Mouse (Mus musculus) kidney, postnatal 14 days (tissue): ENCODE measurements around the gene Rad51b.

Source experiments
- DNase-seq: peaks from one replicate; pipeline ENCODE4 v3.0.0; 2022; ENCODE audit warnings: mixed read lengths

Gene Rad51b

GRCm38 (mm10) chr12:79441210-79442005 lies 144.3 kb downstream of the Rad51b start:
- DNase-seq = no peak

- DNase-seq = no peak
Measured at GRCm38 (mm10) chr12:79442126-79442525, 145.0 kb downstream of the Rad51b start.

GRCm38 (mm10) chr12:79442836-79443390 lies 145.8 kb downstream of the Rad51b start:
- DNase-seq = no peak

GRCm38 (mm10) chr12:79444646-79445045 lies 147.6 kb downstream of the Rad51b start:
- no peak for DNase-seq

- DNase-seq = no peak
Measured at GRCm38 (mm10) chr12:79447039-79447438, 150.0 kb downstream of the Rad51b start.

- DNase-seq = no peak
Measured at GRCm38 (mm10) chr12:79449817-79450411, 152.8 kb downstream of the Rad51b start.

GRCm38 (mm10) chr12:79452882-79453281 lies 155.8 kb downstream of the Rad51b start:
- DNase-seq = no peak

GRCm38 (mm10) chr12:79454017-79454416 lies 156.9 kb downstream of the Rad51b start:
- DNase-seq = no peak

- DNase-seq = no peak
Measured at GRCm38 (mm10) chr12:79455061-79455847, 158.2 kb downstream of the Rad51b start.

- DNase-seq = no peak
Measured at GRCm38 (mm10) chr12:79455848-79456164, 158.7 kb downstream of the Rad51b start.

- no peak for DNase-seq
Measured at GRCm38 (mm10) chr12:79456251-79456650, 159.2 kb downstream of the Rad51b start.

GRCm38 (mm10) chr12:79463371-79463770 lies 166.3 kb downstream of the Rad51b start:
- no peak for DNase-seq

- DNase-seq = no peak
Measured at GRCm38 (mm10) chr12:79470113-79470512, 173.0 kb downstream of the Rad51b start.

- DNase-seq = no peak
Measured at GRCm38 (mm10) chr12:79471868-79472267, 174.8 kb downstream of the Rad51b start.

- no peak for DNase-seq
Measured at GRCm38 (mm10) chr12:79476413-79477046, 179.4 kb downstream of the Rad51b start.

GRCm38 (mm10) chr12:79478816-79479215 lies 181.7 kb downstream of the Rad51b start:
- DNase-seq = no peak

- DNase-seq = peak; percentile 17
Measured at GRCm38 (mm10) chr12:79485501-79485900, 188.4 kb downstream of the Rad51b start.

GRCm38 (mm10) chr12:79488590-79489242 lies 191.6 kb downstream of the Rad51b start:
- DNase-seq = no peak

- no peak for DNase-seq
Measured at GRCm38 (mm10) chr12:79490626-79491025, 193.5 kb downstream of the Rad51b start.

GRCm38 (mm10) chr12:79492175-79492574 lies 195.1 kb downstream of the Rad51b start:
- DNase-seq = no peak

- no peak for DNase-seq
Measured at GRCm38 (mm10) chr12:79492613-79493012, 195.5 kb downstream of the Rad51b start.

- DNase-seq = no peak
Measured at GRCm38 (mm10) chr12:79493481-79493880, 196.4 kb downstream of the Rad51b start.
